Mouse (Mus musculus): ENCODE results near the gene Gm4707. TPM values are rescaled to one million over a fixed set of nuclear protein-coding genes. Genes with fewer than 3 reads are reported as not detected.
"Not testable (repeated sequence)": the region's sequence is repeated elsewhere in the genome, so short reads cannot be mapped to it uniquely, and the experiment has no call there.

Gene Gm4707
- polyA plus RNA-seq, 1 experiment = 2.0 TPM

GRCm38 (mm10) chr17:71443273-71443672, 16.4 kb downstream of the Gm4707 start:
- TF ChIP-seq POLR2A (IDR thresholded peaks at IDR 0.05; ENCODE audit: borderline replicate concordance, insufficient read depth, low read length) (no peak), CTCF (IDR thresholded peaks at IDR 0.05; ENCODE audit: borderline replicate concordance, insufficient read depth, low read depth, low read length) (no peak)
- no peaks in the 10 kb centered on the region for H3K4me1 ChIP-seq (ENCODE audit: control insufficient read depth, insufficient read depth, low read length)
- no peaks in the 10 kb centered on the region for H3K27me3 ChIP-seq (ENCODE audit: control insufficient read depth, insufficient read depth, low read length)
- no peak overlapping the region for H3K4me3 ChIP-seq (replicated peaks; ENCODE audit: insufficient read depth, low read depth, low read length)
- DNase-seq = no peak
- H3K27ac ChIP-seq (ENCODE audit: insufficient read depth, low read length) = no peak overlapping the region
- WGBS = 89% methylated on average over 6 of the region's 6 CpGs

GRCm38 (mm10) chr17:71422502-71422901, 37.2 kb downstream of the Gm4707 start:
- DNase-seq; H3K27ac ChIP-seq (ENCODE audit: insufficient read depth, low read length); H3K27me3 ChIP-seq (ENCODE audit: control insufficient read depth, insufficient read depth, low read length); H3K4me1 ChIP-seq (ENCODE audit: control insufficient read depth, insufficient read depth, low read length); H3K4me3 ChIP-seq (replicated peaks; ENCODE audit: insufficient read depth, low read depth, low read length): not testable (repeated sequence)
- 96% methylated on average over 2 of the region's 2 CpGs for WGBS

GRCm38 (mm10) chr17:71419448-71419847, 40.3 kb downstream of the Gm4707 start:
- 78% methylated on average over 5 of the region's 5 CpGs for WGBS
- H3K4me1 ChIP-seq (ENCODE audit: control insufficient read depth, insufficient read depth, low read length); H3K27me3 ChIP-seq (ENCODE audit: control insufficient read depth, insufficient read depth, low read length); DNase-seq; H3K27ac ChIP-seq (ENCODE audit: insufficient read depth, low read length); H3K4me3 ChIP-seq (replicated peaks; ENCODE audit: insufficient read depth, low read depth, low read length): not testable (repeated sequence)

- Histone ChIP-seq H3K27me3 (ENCODE audit: control insufficient read depth, insufficient read depth, low read length) (no peaks in the 10 kb centered on the region), H3K4me1 (ENCODE audit: control insufficient read depth, insufficient read depth, low read length) (no peaks in the 10 kb centered on the region), H3K4me3 (replicated peaks; ENCODE audit: insufficient read depth, low read depth, low read length) (no peak overlapping the region), H3K27ac (ENCODE audit: insufficient read depth, low read length) (no peak overlapping the region)
- DNase-seq = no peak
- 93% methylated on average over 1 of the region's 1 CpGs for WGBS
- no peak for TF ChIP-seq POLR2A (IDR thresholded peaks at IDR 0.05; ENCODE audit: borderline replicate concordance, insufficient read depth, low read length)
- TF ChIP-seq CTCF (IDR thresholded peaks at IDR 0.05; ENCODE audit: borderline replicate concordance, insufficient read depth, low read depth, low read length) = no peak
These were observed 42.7 kb downstream of the Gm4707 start for GRCm38 (mm10) chr17:71417008-71417407.

Other genes with a start within 250 kb of the Gm4707 start
- 3.7 and 4.5 TPM in 2 replicates for gene Emilin2, start 147.9 kb downstream of the Gm4707 start, polyA plus RNA-seq (2012; rRNA removed)
- gene Smchd1, start 15.4 kb upstream of the Gm4707 start, polyA plus RNA-seq (2012; rRNA removed) = 24.6 and 26.4 TPM in 2 replicates
- 0.19 TPM in 1 of 2 replicates, not detected in the other for gene Ndc80, start 66.9 kb upstream of the Gm4707 start, polyA plus RNA-seq (2012; rRNA removed)
- gene Spdya, start 92.1 kb upstream of the Gm4707 start, polyA plus RNA-seq (2012; rRNA removed) = 1.5 and 1.8 TPM in 2 replicates
- 26.0 and 26.8 TPM in 2 replicates for gene Wdr43, start 156.0 kb upstream of the Gm4707 start, polyA plus RNA-seq (2012; rRNA removed)
- 1.1 and 1.9 TPM in 2 replicates for gene Togaram2, start 213.3 kb upstream of the Gm4707 start, polyA plus RNA-seq (2012; rRNA removed)